Mouse (Mus musculus) olfactory bulb, adult 2 months (tissue): ENCODE results near the gene Ppp1r3c.

ENCODE experiments used
- CTCF ChIP-seq: fragments of 200-500 bp; IDR thresholded peaks from 2 replicates; pipeline ENCODE4 v1.5.1; 2012; ENCODE audit warnings: low read depth, mild to moderate bottlenecking, low read length, moderate library complexity; ENCODE audit not compliant: insufficient read depth
- POLR2A ChIP-seq: fragments of 200-500 bp; IDR thresholded peaks from 2 replicates; pipeline ENCODE4 v1.6.1; 2012; ENCODE audit warnings: mild to moderate bottlenecking, low read depth, low read length, moderate library complexity; ENCODE audit not compliant: insufficient read depth

GRCm38 (mm10) chr19:36781996-36782395 is 45.5 kb upstream of the Ppp1r3c start:
- no peak for TF ChIP-seq CTCF
- TF ChIP-seq POLR2A: no peak
